Mouse (Mus musculus): ENCODE measurements around the gene Cd55. TPM values are rescaled to one million over a fixed set of nuclear protein-coding genes. Genes with fewer than 3 reads are reported as not detected.
A peak's percentile ranks its signal among the peaks of the same experiment; 100 is the strongest.
"Not testable (repeated sequence)": the region's sequence is repeated elsewhere in the genome, so short reads cannot be mapped to it uniquely, and the experiment has no call there.

Gene Cd55
- polyA plus RNA-seq, 1 experiment from 2014 or later, result 3.6 TPM

DNA sequence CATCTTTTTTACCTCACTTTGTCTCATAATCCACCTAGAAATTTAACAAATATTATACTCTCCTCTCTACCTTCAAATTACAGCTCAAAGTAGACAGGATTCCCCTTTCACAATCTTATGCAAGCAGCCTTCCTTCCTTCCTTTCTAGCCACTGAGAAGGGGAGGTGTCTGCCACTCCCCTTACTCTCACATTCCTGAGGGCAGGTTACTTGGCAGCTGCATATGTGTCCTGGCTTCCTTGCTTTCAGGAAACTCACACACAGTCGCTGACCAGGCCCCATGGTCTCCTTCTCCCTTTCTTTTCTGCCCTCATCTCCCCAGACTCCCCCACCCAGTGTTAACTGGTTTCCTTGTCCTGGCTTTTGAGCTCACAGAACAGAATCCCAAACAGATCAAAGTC lies 11.7 kb upstream of the Cd55 start:
- no peaks in the 10 kb centered on the region for H3K27me3 ChIP-seq (replicated peaks; ENCODE audit: low read depth, poor library complexity, severe bottlenecking)

DNA sequence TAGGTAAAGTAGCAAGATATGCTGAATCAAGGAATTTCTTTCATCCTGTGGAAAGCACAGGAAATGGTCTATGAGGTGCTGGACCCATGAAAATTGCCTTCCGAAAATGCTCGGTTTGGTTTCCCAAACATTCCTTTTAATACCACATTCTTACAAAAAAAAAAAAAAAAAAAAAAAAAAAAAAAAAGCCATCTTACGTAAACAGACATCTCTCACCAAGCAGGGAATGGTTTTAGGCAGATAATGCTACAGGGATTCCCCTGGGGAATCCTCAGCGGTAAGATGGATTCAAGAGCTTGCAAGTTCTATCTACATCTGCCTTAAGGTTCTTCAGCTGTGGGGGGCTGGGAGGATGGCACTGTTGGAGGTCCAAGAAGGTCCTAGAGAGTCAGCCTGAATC lies 7.5 kb upstream of the Cd55 start:
- no peaks in the 10 kb centered on the region for H3K4me1 ChIP-seq
- no peaks in the 10 kb centered on the region for H3K36me3 ChIP-seq (replicated peaks)
- H3K9me3 ChIP-seq, result no peaks in the 10 kb centered on the region
- H3K27ac ChIP-seq (replicated peaks), result no peak overlapping the region
- WGBS, result 82% methylated on average over 4 of the region's 4 CpGs
- DNase-seq (ENCODE audit: low spot score), result no peak
- H3K27me3 ChIP-seq (replicated peaks; ENCODE audit: low read depth, poor library complexity, severe bottlenecking), result no peaks in the 10 kb centered on the region
- no peak overlapping the region for H3K4me3 ChIP-seq

More for the DNA sequence above, 11.7 kb upstream of the Cd55 start:
- Histone ChIP-seq H3K36me3 (replicated peaks) (no peaks in the 10 kb centered on the region), H3K4me3 (no peak overlapping the region), H3K9me3 (no peaks in the 10 kb centered on the region), H3K4me1 (no peaks in the 10 kb centered on the region), H3K27ac (replicated peaks) (no peak overlapping the region)
- WGBS, result 33% methylated on average over 1 of the region's 1 CpGs
- no peak for DNase-seq (ENCODE audit: low spot score)

DNA sequence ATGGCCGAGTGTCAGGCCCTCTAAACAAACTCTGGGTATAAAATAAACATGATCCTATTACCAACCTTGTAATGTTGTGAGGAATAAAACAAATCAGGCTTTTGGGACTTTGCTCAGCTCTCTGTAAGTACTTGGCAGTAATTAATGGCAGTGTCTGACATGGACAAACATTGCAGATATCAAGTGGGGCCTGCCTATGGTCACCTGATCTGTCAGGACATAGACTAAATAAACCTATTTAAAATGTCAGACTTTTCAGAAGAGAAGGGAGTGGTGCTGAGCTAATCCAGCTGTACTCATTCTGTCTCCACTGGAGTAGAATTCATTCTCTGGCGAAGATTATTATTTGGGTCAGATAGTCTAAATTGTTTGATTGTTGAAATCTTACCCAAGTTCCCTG lies 4.9 kb upstream of the Cd55 start:
- Histone ChIP-seq H3K9me3 (no peaks in the 10 kb centered on the region), H3K36me3 (replicated peaks) (no peaks in the 10 kb centered on the region), H3K4me3 (no peak overlapping the region), H3K27me3 (replicated peaks; ENCODE audit: low read depth, poor library complexity, severe bottlenecking) (peaks cover 16% of the 10 kb centered on the region), H3K4me1 (peaks cover 6% of the 10 kb centered on the region), H3K27ac (replicated peaks) (no peak overlapping the region)
- WGBS, result 66% methylated on average over 2 of the region's 2 CpGs
- DNase-seq (ENCODE audit: low spot score), result no peak

DNA sequence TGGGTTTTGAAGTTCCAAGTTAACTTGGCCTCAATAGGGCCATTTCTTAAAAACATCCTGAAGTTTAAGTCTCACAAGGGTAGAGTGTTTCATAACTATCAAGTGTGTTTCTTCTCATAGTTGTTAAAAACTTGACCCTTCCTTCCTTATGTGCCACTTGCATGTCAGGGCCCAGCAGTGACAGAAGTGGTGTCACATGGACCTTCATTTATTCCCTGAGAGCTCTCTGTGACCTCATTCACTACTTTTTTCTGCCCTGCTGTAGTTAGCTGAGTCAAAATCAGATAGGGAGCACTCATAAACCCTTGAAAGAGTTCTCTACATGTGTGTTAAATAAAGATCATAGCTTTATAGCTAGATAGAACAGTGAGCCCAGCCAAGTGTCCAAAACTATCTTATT lies 1.6 kb upstream of the Cd55 start:
- Histone ChIP-seq H3K27ac (replicated peaks) (no peak overlapping the region), H3K36me3 (replicated peaks) (no peaks in the 10 kb centered on the region), H3K4me1 (peaks cover 9% of the 10 kb centered on the region), H3K27me3 (replicated peaks; ENCODE audit: low read depth, poor library complexity, severe bottlenecking) (peaks cover 19% of the 10 kb centered on the region), H3K9me3 (no peaks in the 10 kb centered on the region), H3K4me3 (no peak overlapping the region)
- DNase-seq (ENCODE audit: low spot score), result no peak

DNA sequence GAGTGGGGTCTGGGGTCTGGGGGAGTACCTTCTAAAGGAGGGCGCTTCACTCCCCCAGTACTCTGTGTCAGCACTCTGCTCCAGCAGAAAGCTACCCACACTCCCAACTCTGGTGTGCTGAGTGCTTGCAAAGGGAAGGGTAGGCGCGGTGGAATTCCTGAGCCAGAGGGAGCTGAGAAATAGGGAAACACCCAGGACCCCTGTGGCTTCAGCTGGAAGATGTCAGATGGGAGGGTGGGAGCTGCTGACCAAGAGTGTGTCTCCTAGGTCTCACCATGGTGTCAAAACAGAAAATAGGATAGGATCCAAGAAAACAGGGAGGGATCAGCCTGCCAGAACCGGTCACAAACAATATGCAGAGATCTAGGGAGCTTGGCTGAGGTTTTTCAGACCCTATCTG lies 323 bp upstream of the Cd55 start:
- DNase-seq (ENCODE audit: low spot score), result no peak
- no peaks in the 10 kb centered on the region for H3K36me3 ChIP-seq (replicated peaks)
- WGBS, result 7% methylated on average over 4 of the region's 4 CpGs
- peak overlapping the region; percentile 72 for H3K4me3 ChIP-seq
- peak overlapping the region; percentile 79 for H3K27ac ChIP-seq (replicated peaks)
- H3K27me3 ChIP-seq (replicated peaks; ENCODE audit: low read depth, poor library complexity, severe bottlenecking), result peaks cover 19% of the 10 kb centered on the region
- H3K4me1 ChIP-seq, result peaks cover 9% of the 10 kb centered on the region
- no peaks in the 10 kb centered on the region for H3K9me3 ChIP-seq

DNA sequence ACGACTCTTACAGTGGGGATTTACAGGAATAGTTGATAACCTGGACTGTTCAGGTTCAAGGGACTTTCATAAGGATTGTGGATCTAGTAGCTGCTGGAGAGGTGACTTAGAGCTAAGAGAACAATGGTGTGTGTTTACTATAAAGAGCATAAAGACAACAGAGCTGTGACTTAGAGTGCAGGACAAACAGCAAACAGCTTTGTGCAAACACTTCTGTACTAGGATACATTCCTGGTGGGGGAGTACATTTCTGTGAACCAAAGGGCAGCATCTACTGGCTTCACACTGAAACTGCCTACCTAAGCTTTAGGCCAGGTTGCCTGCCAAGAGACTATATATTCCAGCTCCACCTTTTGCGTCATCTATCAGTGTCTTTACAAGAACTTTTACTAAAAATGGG lies 7.4 kb downstream of the Cd55 start:
- H3K27me3 ChIP-seq (replicated peaks; ENCODE audit: low read depth, poor library complexity, severe bottlenecking), result no peaks in the 10 kb centered on the region
- H3K9me3 ChIP-seq, result no peaks in the 10 kb centered on the region
- H3K4me1 ChIP-seq, result no peaks in the 10 kb centered on the region
- DNase-seq (ENCODE audit: low spot score), result no peak
- no peak overlapping the region for H3K27ac ChIP-seq (replicated peaks)
- no peak overlapping the region for H3K4me3 ChIP-seq
- no peaks in the 10 kb centered on the region for H3K36me3 ChIP-seq (replicated peaks)
- WGBS, result 91% methylated on average over 2 of the region's 2 CpGs

DNA sequence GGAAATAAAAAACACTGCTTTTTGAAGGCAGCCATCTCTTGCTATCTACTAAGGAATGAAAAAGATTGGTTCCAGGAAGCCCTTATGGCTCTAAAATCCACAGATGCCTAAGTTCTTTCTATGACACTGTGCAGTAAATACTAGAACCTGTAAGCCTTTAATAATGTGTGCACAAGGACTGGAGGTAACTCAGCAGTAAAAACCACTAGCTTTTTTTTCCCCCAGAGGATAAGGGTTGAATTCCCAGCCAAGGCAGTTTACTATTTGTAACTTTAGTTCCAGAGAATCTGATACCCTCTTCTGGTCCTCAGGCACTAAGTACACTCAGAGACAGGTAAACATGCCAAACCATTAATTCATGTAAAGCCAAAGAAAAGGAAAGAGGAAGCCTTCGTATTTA lies 19.6 kb downstream of the Cd55 start:
- not testable (repeated sequence) for H3K27me3 ChIP-seq (replicated peaks; ENCODE audit: low read depth, poor library complexity, severe bottlenecking); H3K4me1 ChIP-seq; DNase-seq (ENCODE audit: low spot score); H3K9me3 ChIP-seq; H3K27ac ChIP-seq (replicated peaks); H3K4me3 ChIP-seq; H3K36me3 ChIP-seq (replicated peaks)
- WGBS, result 71% methylated on average over 1 of the region's 1 CpGs

DNA sequence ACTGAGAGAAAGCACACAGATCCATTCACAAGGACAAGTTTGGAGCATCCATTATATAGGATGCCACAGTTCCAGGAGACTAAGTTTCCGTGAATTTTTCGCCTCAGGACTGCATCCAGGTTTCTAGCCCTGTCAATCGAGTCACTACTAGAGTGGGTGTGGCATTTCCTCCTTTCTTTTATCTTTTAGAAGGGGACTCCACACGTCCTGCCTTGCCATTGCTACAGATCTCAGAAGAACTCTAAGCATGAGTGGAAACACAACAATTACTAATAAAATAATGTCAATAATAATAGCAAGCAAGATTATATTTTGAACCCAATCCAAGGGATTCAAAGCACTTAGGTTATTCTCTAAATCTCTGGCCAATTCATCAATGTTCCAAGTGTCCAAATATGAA lies 31.6 kb downstream of the Cd55 start:
- no peaks in the 10 kb centered on the region for H3K4me1 ChIP-seq
- no peak overlapping the region for H3K4me3 ChIP-seq
- no peak overlapping the region for H3K27ac ChIP-seq (replicated peaks)
- no peak for DNase-seq (ENCODE audit: low spot score)
- no peaks in the 10 kb centered on the region for H3K36me3 ChIP-seq (replicated peaks)
- H3K9me3 ChIP-seq, result 0 out of 2 replicates have a peak, but pooled peaks cover 5% of the 10 kb centered on the region
- H3K27me3 ChIP-seq (replicated peaks; ENCODE audit: low read depth, poor library complexity, severe bottlenecking), result no peaks in the 10 kb centered on the region
- WGBS, result 79% methylated on average over 4 of the region's 4 CpGs

DNA sequence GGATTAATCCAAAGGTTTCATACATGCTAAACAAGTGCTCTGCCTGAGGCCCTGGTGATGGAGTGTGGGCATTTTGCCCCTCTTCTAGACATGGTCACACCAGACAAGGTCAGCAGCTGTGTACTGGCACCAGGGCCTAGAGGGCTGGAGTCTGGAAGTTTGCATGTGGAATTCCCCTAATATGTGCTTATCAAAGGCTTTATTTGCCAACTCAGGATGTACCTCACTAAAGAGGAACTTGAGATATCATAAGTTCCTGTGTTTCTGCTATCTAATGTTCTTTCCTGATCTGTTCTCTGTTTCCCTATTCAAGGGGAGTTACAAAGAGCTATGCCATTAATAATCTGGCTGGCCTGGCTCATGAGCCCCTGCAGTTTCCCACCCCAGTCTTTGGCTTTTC lies 33.9 kb downstream of the Cd55 start:
- not testable (repeated sequence) for H3K27ac ChIP-seq (replicated peaks); H3K4me1 ChIP-seq; DNase-seq (ENCODE audit: low spot score); H3K4me3 ChIP-seq; H3K9me3 ChIP-seq; H3K27me3 ChIP-seq (replicated peaks; ENCODE audit: low read depth, poor library complexity, severe bottlenecking); H3K36me3 ChIP-seq (replicated peaks)

DNA sequence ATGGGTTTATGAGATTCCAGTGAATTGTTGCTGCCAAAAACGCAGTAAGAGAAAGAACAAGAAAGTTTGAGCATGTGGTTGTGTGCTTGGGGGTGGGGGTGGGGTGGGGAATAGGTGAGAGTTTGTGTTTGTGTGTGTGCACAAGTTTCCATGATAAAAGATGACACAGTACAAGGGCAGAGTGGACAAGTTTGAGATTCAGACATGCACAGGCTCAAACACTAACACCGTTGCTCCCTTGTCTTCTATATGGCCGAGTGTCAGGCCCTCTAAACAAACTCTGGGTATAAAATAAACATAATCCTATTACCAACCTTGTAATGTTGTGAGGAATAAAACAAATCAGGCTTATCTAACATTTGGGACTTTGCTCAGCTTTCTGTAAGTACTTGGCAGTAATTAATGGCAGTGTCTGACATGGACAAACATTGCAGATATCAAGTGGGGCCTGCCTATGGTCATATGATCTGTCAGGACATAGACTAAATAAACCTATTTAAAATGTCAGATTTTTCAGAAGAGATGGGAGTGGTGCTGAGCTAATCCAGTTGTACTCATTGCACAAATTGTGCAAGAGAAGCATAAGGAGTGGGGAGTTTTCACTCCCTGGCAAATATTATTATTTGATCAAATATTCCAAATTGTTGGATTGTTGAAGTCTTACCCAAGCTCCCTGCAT lies 35.2 kb downstream of the Cd55 start:
- DNase-seq (ENCODE audit: low spot score); H3K4me3 ChIP-seq; H3K27ac ChIP-seq (replicated peaks); H3K4me1 ChIP-seq; H3K9me3 ChIP-seq; H3K36me3 ChIP-seq (replicated peaks); H3K27me3 ChIP-seq (replicated peaks; ENCODE audit: low read depth, poor library complexity, severe bottlenecking): not testable (repeated sequence)
- WGBS, result 78% methylated on average over 3 of the region's 3 CpGs

DNA sequence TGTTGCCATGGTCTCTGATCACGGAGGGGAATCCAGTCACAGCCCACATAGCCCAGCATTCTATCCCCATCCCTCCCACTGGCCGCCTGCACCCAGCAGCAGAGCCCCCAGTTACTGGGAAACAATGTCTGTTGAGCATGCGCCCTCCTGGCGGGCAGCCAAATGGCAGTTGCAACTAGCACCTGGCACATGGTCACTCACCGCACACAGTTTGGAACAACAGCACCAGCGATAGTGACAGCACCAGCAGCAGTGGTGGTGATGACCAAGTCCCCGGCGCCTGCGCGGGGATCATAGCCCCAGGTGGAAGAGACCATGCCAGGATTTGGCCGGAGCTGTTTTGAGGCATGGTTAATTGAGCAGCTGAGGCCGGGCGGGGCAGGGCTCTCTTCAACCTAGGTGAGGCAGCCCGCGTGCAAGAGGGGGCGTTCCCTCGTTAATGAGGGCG lies 39.9 kb downstream of the Cd55 start, which contains the start of gene Cd55b:
Gene Cd55b, minus strand, starts transcription at position 346 of the 448 bp plus-strand sequence.
- H3K27ac ChIP-seq (replicated peaks), result no peak within 1 kb of the TSS
- DNase-seq (ENCODE audit: low spot score), result peak; percentile 8
- no peaks in the 10 kb centered on the region for H3K9me3 ChIP-seq
- no peaks in the 10 kb centered on the region for H3K36me3 ChIP-seq (replicated peaks)
- no peaks in the 10 kb centered on the region for H3K27me3 ChIP-seq (replicated peaks; ENCODE audit: low read depth, poor library complexity, severe bottlenecking)
- no peak within 1 kb of the TSS for H3K4me3 ChIP-seq
- 68% methylated on average over 18 of the region's 18 CpGs for WGBS
- H3K4me1 ChIP-seq, result no peaks in the 10 kb centered on the region

DNA sequence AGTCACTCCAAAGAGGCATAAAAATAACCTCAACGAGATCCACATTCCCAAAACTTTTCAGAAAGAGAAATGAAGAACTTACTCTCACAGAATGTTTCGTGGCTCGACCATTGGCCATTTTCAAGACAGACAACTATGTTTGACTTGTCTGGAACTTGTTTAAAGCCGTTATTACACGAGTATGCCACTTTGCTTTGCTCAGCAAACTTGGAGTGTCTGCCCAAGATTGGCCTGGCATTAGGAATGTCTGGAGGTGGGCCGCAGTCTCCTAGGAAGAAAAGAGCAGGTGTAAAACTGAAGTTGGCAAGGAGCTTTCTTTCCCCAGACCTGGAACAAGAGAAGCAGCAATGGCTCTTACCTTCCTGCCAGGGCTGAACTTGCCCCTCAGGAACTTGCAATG lies 40.5 kb downstream of the Cd55 start:
- H3K27me3 ChIP-seq (replicated peaks; ENCODE audit: low read depth, poor library complexity, severe bottlenecking); H3K9me3 ChIP-seq; H3K4me3 ChIP-seq; H3K4me1 ChIP-seq; DNase-seq (ENCODE audit: low spot score); H3K27ac ChIP-seq (replicated peaks); H3K36me3 ChIP-seq (replicated peaks): not testable (repeated sequence)
- no CpG with 5 or more reads among the region's 6 CpGs for WGBS

DNA sequence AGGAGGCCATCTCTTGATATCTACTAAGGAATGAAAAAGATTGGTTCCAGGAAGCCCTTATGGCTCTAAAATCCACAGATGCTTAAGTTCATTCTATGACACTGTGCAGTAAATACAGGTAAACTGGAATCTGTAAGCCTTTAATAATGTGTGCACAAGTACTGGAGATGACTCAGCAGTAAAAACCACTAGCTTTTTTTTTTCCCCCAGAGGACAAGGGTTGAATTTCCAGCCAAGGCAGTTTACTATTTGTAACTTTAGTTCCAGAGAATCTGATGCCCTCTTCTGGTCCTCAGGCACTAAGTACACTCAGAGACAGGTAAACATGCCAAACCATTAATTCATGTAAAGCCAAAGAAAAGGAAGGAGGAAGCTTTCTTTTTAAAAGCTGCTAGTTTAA lies 65.4 kb downstream of the Cd55 start:
- H3K4me3 ChIP-seq; H3K4me1 ChIP-seq; DNase-seq (ENCODE audit: low spot score); H3K27me3 ChIP-seq (replicated peaks; ENCODE audit: low read depth, poor library complexity, severe bottlenecking); H3K9me3 ChIP-seq; H3K27ac ChIP-seq (replicated peaks); H3K36me3 ChIP-seq (replicated peaks): not testable (repeated sequence)
